Mouse (Mus musculus): ENCODE results near the gene Junb.

- TF ChIP-seq CTCF (conservative IDR thresholded peaks at IDR 0.05; ENCODE audit: low read length) (no peak), NANOG (IDR thresholded peaks at IDR 0.05; ENCODE audit: borderline replicate concordance, low read length) (no peak), POU5F1 (IDR thresholded peaks at IDR 0.05; ENCODE audit: borderline replicate concordance, low read length) (no peak)
These were observed 28.8 kb downstream of the Junb start for GRCm38 (mm10) chr8:84949753-84950152.

Data from E14TG2a.4 (cell line).